Mouse (Mus musculus) embryonic facial prominence, embryonic 11.5 days (tissue): Measurements from ENCODE around the gene Car11. TPM values are rescaled to one million over a fixed set of nuclear protein-coding genes. Genes with fewer than 3 reads are reported as not detected.
A peak's percentile ranks its signal among the peaks of the same experiment; 100 is the strongest.

Experiments used
- ATAC-seq: fragments of 200-750 bp; cut with Nextera tagmentation; replicated peaks from 2 replicates; pipeline ENCODE4 v1.8.0; 2017; ENCODE audit warnings: low read depth; ENCODE audit not compliant: insufficient number of reproducible peaks, low FRiP score, low TSS enrichment
- DNase-seq: peaks from one replicate; pipeline ENCODE4 v3.0.0-alpha.2; 2015; ENCODE audit warnings: low spot score
- H3K27ac ChIP-seq: fragments of 300-500 bp; sonication (generic); replicated peaks from 2 replicates; pipeline ENCODE4 v1.5.1; 2014; ENCODE audit warnings: mild to moderate bottlenecking, low read depth, low read length, control low read depth
- H3K27me3 ChIP-seq: fragments of 300-500 bp; sonication (generic); 2 replicates; pipeline ENCODE4 v1.6.1; 2014; ENCODE audit warnings: mild to moderate bottlenecking, low read length, moderate library complexity, mixed read lengths; ENCODE audit not compliant: control insufficient read depth, insufficient read depth
- H3K36me3 ChIP-seq: fragments of 300-500 bp; sonication (generic); replicated peaks from 2 replicates; pipeline ENCODE4 v1.6.1; 2014; ENCODE audit warnings: low read depth, mild to moderate bottlenecking, low read length, moderate library complexity, mixed read lengths; ENCODE audit not compliant: control insufficient read depth, insufficient read depth
- H3K4me1 ChIP-seq: fragments of 300-500 bp; sonication (generic); 2 replicates; pipeline ENCODE4 v1.6.1; 2014; ENCODE audit warnings: low read length, mixed read lengths; ENCODE audit not compliant: control insufficient read depth, insufficient read depth
- H3K4me2 ChIP-seq: fragments of 300-500 bp; sonication (generic); 2 replicates; pipeline ENCODE4 v1.6.1; 2014; ENCODE audit warnings: low read depth, mild to moderate bottlenecking, control low read depth, low read length, moderate library complexity
- H3K4me3 ChIP-seq: fragments of 300-500 bp; sonication (generic); 2 replicates; pipeline ENCODE4 v1.5.1; 2014; ENCODE audit warnings: low read depth, low read length, control low read depth
- H3K9ac ChIP-seq: fragments of 300-500 bp; sonication (generic); replicated peaks from 2 replicates; pipeline ENCODE4 v1.6.1; 2014; ENCODE audit warnings: mild to moderate bottlenecking, control low read depth, low read length
- H3K9me3 ChIP-seq: fragments of 300-500 bp; sonication (generic); replicated peaks from 2 replicates; pipeline ENCODE4 v1.6.1; 2016; ENCODE audit warnings: mild to moderate bottlenecking, low read length, inconsistent platforms, mixed read lengths; ENCODE audit not compliant: control insufficient read depth
- WGBS: fragments of 180-500 bp; shearing (Covaris S2); extraction: QIAGEN DNeasy Blood & Tissue Kit; methylation state at CpG from one replicate; pipeline ENCODE4 v1.1.7; 2014; 5-methylcytosine and 5-hydroxymethylcytosine counted together
- polyA plus RNA-seq: library from polyadenylated mRNA; unstranded; fragments of >200 nt; fragmentation: Nextera tagmentation; extraction: Ambion mirVana; gene quantifications from 2 replicates; pipeline ENCODE4 v1.2.1, GENCODE M21; 2014

The Car11 gene
- polyA plus RNA-seq, 1 experiment from 2014 or later: 8.7 TPM

DNA sequence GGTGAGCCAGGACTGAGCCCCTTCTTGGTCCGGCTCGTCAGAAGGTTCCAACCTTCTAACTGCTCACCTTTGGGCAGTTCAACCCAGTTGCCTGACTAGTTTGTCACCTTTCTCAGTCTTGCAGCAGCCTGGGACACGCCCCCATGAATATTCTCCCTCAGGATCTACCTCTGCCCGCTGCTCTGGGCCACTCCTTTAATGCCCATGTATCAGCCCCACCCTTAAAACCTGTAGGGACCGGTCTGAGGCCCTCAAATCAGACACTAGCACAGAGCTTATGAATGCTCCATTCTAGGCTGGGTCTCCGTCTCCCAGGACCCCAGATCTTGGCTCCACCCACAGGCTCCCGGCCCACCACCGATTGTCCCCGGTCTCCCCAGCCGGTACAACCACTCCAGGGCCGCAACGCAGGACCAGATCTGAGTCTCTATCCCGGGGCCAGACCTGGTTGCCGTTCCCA, 15.0 kb downstream of the Car11 start:
- peaks cover 13% of the 10 kb centered on the region for H3K36me3 ChIP-seq
- WGBS: 8% methylated on average over 14 of the region's 14 CpGs

GRCm38 (mm10) chr7:45715090-45715708, 15.6 kb downstream of the Car11 start, which contains the start of gene Rpl18:
Rpl18 (plus strand) TSS chr7:45715457.
- peak; percentile 86 for ATAC-seq
- Histone ChIP-seq H3K4me3 (peak within 1 kb of the TSS; percentile 67), H3K36me3 (peaks cover 17% of the 10 kb centered on the region), H3K27ac (no peak within 1 kb of the TSS), H3K27me3 (no peaks in the 10 kb centered on the region), H3K9ac (peak within 1 kb of the TSS; percentile 65), H3K9me3 (no peaks in the 10 kb centered on the region), H3K4me2 (peak within 1 kb of the TSS; percentile 85), H3K4me1 (peaks cover 10% of the 10 kb centered on the region)
- peak; percentile 98 for DNase-seq
- WGBS: 8% methylated on average over 34 of the region's 34 CpGs

More for the DNA sequence above, 15.0 kb downstream of the Car11 start:
- Histone ChIP-seq H3K4me1 (peaks cover 10% of the 10 kb centered on the region), H3K27ac (no peak overlapping the region), H3K4me2 (peak overlapping the region; percentile 85), H3K9me3 (no peaks in the 10 kb centered on the region), H3K4me3 (peak overlapping the region; percentile 67), H3K9ac (peak overlapping the region; percentile 65), H3K27me3 (no peaks in the 10 kb centered on the region)
- ATAC-seq: no peak; the same call in none of the 2 replicates
- no peak for DNase-seq

DNA sequence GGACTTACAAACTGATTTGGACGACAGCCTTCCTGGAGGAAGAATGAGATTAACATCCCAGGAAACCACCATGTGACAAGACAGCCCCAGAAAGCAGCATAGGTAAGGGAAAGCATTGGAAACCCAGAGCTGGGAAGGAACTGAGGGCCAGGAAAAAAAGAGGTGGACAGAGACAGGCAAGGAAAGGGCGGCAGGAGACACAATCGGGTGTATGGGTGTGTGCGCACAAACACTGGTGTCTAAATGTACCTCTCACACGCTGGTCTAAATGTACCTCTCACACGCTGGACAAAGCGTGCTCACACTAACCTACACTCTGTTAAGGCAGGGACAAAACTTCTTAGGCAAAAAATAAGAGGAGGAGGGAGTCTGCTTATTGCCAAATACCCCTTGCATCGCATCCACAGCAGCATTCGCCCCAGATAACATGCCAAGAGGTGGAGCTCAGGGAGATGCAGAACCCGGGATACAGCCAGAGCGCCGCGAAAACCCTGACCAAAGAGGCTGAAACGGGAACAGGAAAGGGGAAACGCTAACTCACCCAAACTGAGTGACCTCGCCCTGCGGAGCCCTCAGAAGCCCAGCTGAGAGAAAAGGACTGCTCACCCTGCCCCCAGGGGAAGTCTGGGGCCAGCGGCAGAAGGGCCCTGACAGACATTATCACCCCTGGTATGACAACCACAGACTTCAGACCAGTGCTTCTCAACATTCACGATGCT, 16.3 kb downstream of the Car11 start:
- Histone ChIP-seq H3K9me3 (no peaks in the 10 kb centered on the region), H3K4me1 (peaks cover 10% of the 10 kb centered on the region), H3K4me3 (no peak overlapping the region), H3K36me3 (peaks cover 21% of the 10 kb centered on the region), H3K27me3 (no peaks in the 10 kb centered on the region), H3K4me2 (peak overlapping the region; percentile 19), H3K27ac (no peak overlapping the region), H3K9ac (peak overlapping the region; percentile 5)
- DNase-seq (no peak), ATAC-seq (no peak)
- 85% methylated on average over 19 of the region's 19 CpGs for WGBS

- DNase-seq: no peak
- H3K4me3 ChIP-seq: peak overlapping the region; percentile 87
- peaks cover 10% of the 10 kb centered on the region for H3K4me1 ChIP-seq
- 81% methylated on average over 3 of the region's 3 CpGs for WGBS
- no peak overlapping the region; the same call in 1 of the 2 replicates for H3K9ac ChIP-seq
- peak overlapping the region; percentile 71 for H3K4me2 ChIP-seq
- H3K9me3 ChIP-seq: no peaks in the 10 kb centered on the region
- H3K27ac ChIP-seq: no peak overlapping the region
- H3K27me3 ChIP-seq: no peaks in the 10 kb centered on the region
- H3K36me3 ChIP-seq: peaks cover 24% of the 10 kb centered on the region
- ATAC-seq: no peak
Observed at GRCm38 (mm10) chr7:45716460-45716857, 16.8 kb downstream of the Car11 start.

- H3K27ac ChIP-seq: peak overlapping the region; percentile 48; the same call in 1 of the 2 replicates
- H3K27me3 ChIP-seq: no peaks in the 10 kb centered on the region
- H3K4me1 ChIP-seq: peaks cover 10% of the 10 kb centered on the region
- 12% methylated on average over 31 of the region's 31 CpGs for WGBS
- peak overlapping the region; percentile 87 for H3K4me3 ChIP-seq
- H3K9me3 ChIP-seq: no peaks in the 10 kb centered on the region
- peak overlapping the region; percentile 78 for H3K9ac ChIP-seq
- peak overlapping the region; percentile 71 for H3K4me2 ChIP-seq
- H3K36me3 ChIP-seq: peaks cover 21% of the 10 kb centered on the region
- ATAC-seq (peak; percentile 19), DNase-seq (no peak)
Observed at GRCm38 (mm10) chr7:45716952-45717917, 17.6 kb downstream of the Car11 start.

GRCm38 (mm10) chr7:45717918-45718297, 18.3 kb downstream of the Car11 start, which contains the start of gene Sphk2:
Sphk2 (minus strand) TSS chr7:45718002.
- H3K4me2 ChIP-seq: peak within 1 kb of the TSS; percentile 71
- no peaks in the 10 kb centered on the region for H3K9me3 ChIP-seq
- under 1% methylated on average over 41 of the region's 41 CpGs for WGBS
- no peaks in the 10 kb centered on the region for H3K27me3 ChIP-seq
- peaks cover 10% of the 10 kb centered on the region for H3K4me1 ChIP-seq
- DNase-seq (peak; percentile 100), ATAC-seq (peak; percentile 39)
- peaks cover 20% of the 10 kb centered on the region for H3K36me3 ChIP-seq
- peak within 1 kb of the TSS; percentile 70 for H3K27ac ChIP-seq
- peak within 1 kb of the TSS; percentile 95 for H3K9ac ChIP-seq
- peak within 1 kb of the TSS; percentile 87 for H3K4me3 ChIP-seq

GRCm38 (mm10) chr7:45718331-45718730, 18.7 kb downstream of the Car11 start:
- Histone ChIP-seq H3K4me1 (peaks cover 10% of the 10 kb centered on the region), H3K27ac (peak overlapping the region; percentile 70), H3K4me3 (peak overlapping the region; percentile 87), H3K9me3 (no peaks in the 10 kb centered on the region), H3K36me3 (peaks cover 19% of the 10 kb centered on the region), H3K9ac (peak overlapping the region; percentile 95), H3K4me2 (peak overlapping the region; percentile 64), H3K27me3 (no peaks in the 10 kb centered on the region)
- WGBS: under 1% methylated on average over 20 of the region's 20 CpGs
- DNase-seq (no peak), ATAC-seq (no peak)
